Mouse (Mus musculus) myocyte (in vitro differentiated cells): Measurements from ENCODE around the gene Pdxk. TPM values are rescaled to one million over a fixed set of nuclear protein-coding genes. Genes with fewer than 3 reads are reported as not detected.

Source experiments
- H3K27me3 ChIP-seq: one replicate; pipeline ENCODE4 v1.6.1; 2011; ENCODE audit not compliant: control insufficient read depth, insufficient read depth, insufficient read length
- H3K36me3 ChIP-seq: one replicate; pipeline ENCODE4 v1.6.1; 2011; ENCODE audit not compliant: control insufficient read depth, insufficient read depth
- H3K4me2 ChIP-seq: one replicate; pipeline ENCODE4 v1.6.1; 2011; ENCODE audit warnings: low read depth, control low read depth
- H3K4me3 ChIP-seq: one replicate; pipeline ENCODE4 v1.5.1; 2011; ENCODE audit warnings: mild to moderate bottlenecking, control low read depth, moderate library complexity
- H3K79me2 ChIP-seq: one replicate; pipeline ENCODE4 v1.6.1; 2011; ENCODE audit not compliant: control insufficient read depth, insufficient read depth
- H3ac ChIP-seq: one replicate; pipeline ENCODE4 v1.6.1; 2011; ENCODE audit not compliant: control insufficient read depth, insufficient read length
- CEBPB ChIP-seq: IDR thresholded peaks from 2 replicates; pipeline ENCODE4 v1.6.1; 2011; ENCODE audit warnings: mild to moderate bottlenecking, moderate library complexity; ENCODE audit not compliant: poor library complexity, insufficient read depth, severe bottlenecking
- E2F4 ChIP-seq: IDR thresholded peaks from one replicate; pipeline ENCODE4 v1.6.1; 2011; ENCODE audit warnings: mild to moderate bottlenecking, control low read depth, moderate library complexity; ENCODE audit not compliant: insufficient read depth
- MAX ChIP-seq: IDR thresholded peaks from one replicate; pipeline ENCODE4 v1.6.1; 2011; ENCODE audit warnings: low read depth, mild to moderate bottlenecking, control low read depth
- MYOD1 ChIP-seq, 3 experiments: IDR thresholded peaks; one replicate each; pipeline ENCODE4 v1.6.1; 2011; ENCODE audit warnings: control low read depth in 2 of 3, low read depth in 2 of 3, mild to moderate bottlenecking in 2 of 3, moderate library complexity in 1 of 3; ENCODE audit not compliant: insufficient read length in 2 of 3, control insufficient read depth in 1 of 3
- MYOG ChIP-seq, 3 experiments: IDR thresholded peaks; one replicate each; pipeline ENCODE4 v1.6.1; 2011; ENCODE audit warnings: control low read depth in 2 of 3, low read depth in 2 of 3, mild to moderate bottlenecking in 2 of 3; ENCODE audit not compliant: insufficient read length in 2 of 3, control insufficient read depth in 1 of 3, insufficient read depth in 1 of 3
- POLR2A ChIP-seq: IDR thresholded peaks from one replicate; pipeline ENCODE4 v1.6.1; 2011; ENCODE audit warnings: low read depth, mild to moderate bottlenecking, control low read depth, moderate library complexity; ENCODE audit not compliant: insufficient read length
- POLR2AphosphoS2 ChIP-seq: IDR thresholded peaks from one replicate; pipeline ENCODE4 v1.6.1; 2011; ENCODE audit warnings: low read depth, control low read depth; ENCODE audit not compliant: insufficient read length
- REST ChIP-seq: IDR thresholded peaks from one replicate; pipeline ENCODE4 v1.6.1; 2011; ENCODE audit warnings: mild to moderate bottlenecking, control low read depth, moderate library complexity; ENCODE audit not compliant: insufficient read depth, insufficient read length
- SRF ChIP-seq: IDR thresholded peaks from one replicate; pipeline ENCODE4 v1.6.1; 2011; ENCODE audit warnings: low read depth; ENCODE audit not compliant: control insufficient read depth, insufficient read length
- TCF12 ChIP-seq: IDR thresholded peaks from one replicate; pipeline ENCODE4 v1.6.1; 2011; ENCODE audit warnings: mild to moderate bottlenecking, control low read depth; ENCODE audit not compliant: poor library complexity, insufficient read depth, severe bottlenecking
- TCF3 ChIP-seq: IDR thresholded peaks from one replicate; pipeline ENCODE4 v1.6.1; 2011; ENCODE audit warnings: low read depth, control low read depth; ENCODE audit not compliant: insufficient read length
- USF1 ChIP-seq: IDR thresholded peaks from one replicate; pipeline ENCODE4 v1.6.1; 2011; ENCODE audit warnings: low read depth, mild to moderate bottlenecking, control low read depth, moderate library complexity
- polyA plus RNA-seq: library from polyadenylated mRNA; unstranded; fragments of >200 nt; fragmentation: generic; extraction: Trizol; gene quantifications from one replicate; pipeline ENCODE4 v1.2.1, GENCODE M21; 2012; ENCODE audit warnings: missing spikeins

Gene Pdxk
- polyA plus RNA-seq, 1 experiment: 5.7 TPM

GRCm38 (mm10) chr10:78406152-78406551 lies 58.6 kb downstream of the Pdxk start:
- H3K36me3 ChIP-seq: peaks cover 38% of the 10 kb centered on the region
- peaks cover 9% of the 10 kb centered on the region for H3K79me2 ChIP-seq
- no peak overlapping the region for H3K4me3 ChIP-seq
- H3ac ChIP-seq: no peak overlapping the region
- H3K4me2 ChIP-seq: no peak overlapping the region
- no peaks in the 10 kb centered on the region for H3K27me3 ChIP-seq
- no peak for TF ChIP-seq CEBPB

- Histone ChIP-seq H3K36me3 (peaks cover 30% of the 10 kb centered on the region), H3K79me2 (no peaks in the 10 kb centered on the region), H3K4me3 (no peak overlapping the region), H3ac (no peak overlapping the region), H3K4me2 (no peak overlapping the region), H3K27me3 (no peaks in the 10 kb centered on the region)
- no peak for TF ChIP-seq USF1
- TF ChIP-seq CEBPB: no peak
- no peak for TF ChIP-seq POLR2A
- TF ChIP-seq POLR2AphosphoS2: no peak
These were observed 62.4 kb downstream of the Pdxk start for GRCm38 (mm10) chr10:78402301-78402922.

- H3K27me3 ChIP-seq: no peaks in the 10 kb centered on the region
- TF ChIP-seq MYOD1 (IDR thresholded peaks at IDR 0.05; ENCODE audit: control insufficient read depth in 1 of 3, insufficient read length in 2 of 3, low read depth in 2 of 3) (no peak), REST (no peak), MAX (no peak), SRF (no peak), POLR2A (no peak), TCF12 (no peak), TCF3 (no peak), POLR2AphosphoS2 (no peak), USF1 (no peak), MYOG (IDR thresholded peaks at IDR 0.05; ENCODE audit: control insufficient read depth in 1 of 3, insufficient read depth in 1 of 3, insufficient read length in 2 of 3, low read depth in 2 of 3) (no peak), CEBPB (no peak), E2F4 (no peak)
- H3ac ChIP-seq: no peak overlapping the region
- peaks cover 28% of the 10 kb centered on the region for H3K36me3 ChIP-seq
- no peaks in the 10 kb centered on the region for H3K79me2 ChIP-seq
- no peak overlapping the region for H3K4me3 ChIP-seq
- H3K4me2 ChIP-seq: no peak overlapping the region
These were observed 63.6 kb downstream of the Pdxk start for GRCm38 (mm10) chr10:78401127-78401526.

- Histone ChIP-seq H3K79me2 (no peaks in the 10 kb centered on the region), H3K36me3 (peaks cover 14% of the 10 kb centered on the region), H3ac (no peak overlapping the region), H3K4me2 (no peak overlapping the region), H3K27me3 (no peaks in the 10 kb centered on the region), H3K4me3 (no peak overlapping the region)
- TF ChIP-seq MYOD1 (IDR thresholded peaks at IDR 0.05; ENCODE audit: control insufficient read depth in 1 of 3, insufficient read length in 2 of 3, low read depth in 2 of 3) (peak in 2 of 3 experiments; percentile 74 to 87), POLR2AphosphoS2 (peak; percentile 33), REST (no peak), MYOG (IDR thresholded peaks at IDR 0.05; ENCODE audit: control insufficient read depth in 1 of 3, insufficient read depth in 1 of 3, insufficient read length in 2 of 3, low read depth in 2 of 3) (peak in 2 of 3 experiments; percentile 45 to 69), USF1 (no peak), TCF12 (peak; percentile 20), SRF (no peak), E2F4 (no peak), POLR2A (no peak)
These were observed 65.6 kb downstream of the Pdxk start for GRCm38 (mm10) chr10:78399090-78399657.

GRCm38 (mm10) chr10:78396625-78396885 lies 68.2 kb downstream of the Pdxk start:
- H3K79me2 ChIP-seq: no peaks in the 10 kb centered on the region
- H3ac ChIP-seq: no peak overlapping the region
- TF ChIP-seq POLR2AphosphoS2 (no peak), TCF3 (no peak), E2F4 (no peak), POLR2A (no peak), CEBPB (no peak), MAX (no peak), SRF (no peak), USF1 (no peak), TCF12 (no peak), MYOD1 (IDR thresholded peaks at IDR 0.05; ENCODE audit: control insufficient read depth in 1 of 3, insufficient read length in 2 of 3, low read depth in 2 of 3) (no peak), MYOG (IDR thresholded peaks at IDR 0.05; ENCODE audit: control insufficient read depth in 1 of 3, insufficient read depth in 1 of 3, insufficient read length in 2 of 3, low read depth in 2 of 3) (no peak), REST (no peak)
- no peaks in the 10 kb centered on the region for H3K27me3 ChIP-seq
- no peak overlapping the region for H3K4me2 ChIP-seq
- H3K36me3 ChIP-seq: peaks cover 3% of the 10 kb centered on the region
- H3K4me3 ChIP-seq: no peak overlapping the region
